Mouse (Mus musculus): Measurements from ENCODE around the gene Ttc23l. TPM values are rescaled to one million over a fixed set of nuclear protein-coding genes. Genes with fewer than 3 reads are reported as not detected.

Ttc23l gene
- total and polyA plus RNA-seq, 3 experiments: not detected

DNA sequence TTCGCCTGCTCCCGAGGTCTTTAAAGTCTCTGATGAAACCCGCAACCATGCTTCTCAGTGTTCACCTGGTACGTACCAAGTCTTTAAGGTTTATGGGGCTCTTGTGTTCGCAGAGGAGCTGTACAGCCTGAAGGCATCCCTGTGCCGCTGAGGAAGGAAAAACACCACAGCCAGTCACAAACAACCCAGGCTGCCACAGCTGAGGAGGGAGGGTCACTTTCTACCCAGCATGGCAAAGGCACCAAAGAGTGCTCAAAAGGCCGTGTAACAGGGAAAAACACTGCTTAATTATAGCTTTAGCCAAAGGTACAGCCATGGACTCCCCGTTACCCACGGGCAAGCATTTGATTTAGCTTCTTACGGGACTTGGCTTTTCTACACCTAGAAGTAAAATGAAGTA lies 36.4 kb upstream of the Ttc23l start:
- no peak overlapping the region for H3K9ac ChIP-seq (ENCODE audit: control insufficient read depth, low read depth, low read length, poor library complexity, severe bottlenecking)
- peaks cover 0 to 7% of the 10 kb centered on the region in 2 experiments; a peak in 2 of 4 replicates for H3K4me1 ChIP-seq (ENCODE audit: control insufficient read depth in 1 of 2, insufficient read depth in 2 of 2, low read length in 2 of 2)
- H3K4me3 ChIP-seq (ENCODE audit: control insufficient read depth in 1 of 2, insufficient read depth in 1 of 2, low read depth in 2 of 2, low read length in 2 of 2): no peak overlapping the region
- DNase-seq (ENCODE audit: low read depth, low spot score): no peak
- TF ChIP-seq UBTF (IDR thresholded peaks at IDR 0.05; ENCODE audit: borderline replicate concordance, insufficient read depth, low read depth, low read length) (no peak), KAT2A (conservative IDR thresholded peaks at IDR 0.05; ENCODE audit: low read depth, low read length) (no peak), USF2 (IDR thresholded peaks at IDR 0.05; ENCODE audit: borderline replicate concordance in 1 of 2, insufficient read depth in 1 of 2, low read depth in 1 of 2, low read length in 2 of 2) (no peak), SIN3A (IDR thresholded peaks at IDR 0.05; ENCODE audit: low read length) (no peak), ZKSCAN1 (IDR thresholded peaks at IDR 0.05; ENCODE audit: low read depth, low read length) (no peak), SMC3 (IDR thresholded peaks at IDR 0.05; ENCODE audit: low read depth, low read length) (no peak), CHD2 (IDR thresholded peaks at IDR 0.05; ENCODE audit: low read length) (no peak), GATA1 (IDR thresholded peaks at IDR 0.05; ENCODE audit: low read depth, low read length) (no peak), TBP (IDR thresholded peaks at IDR 0.05; ENCODE audit: low read depth, low read length) (no peak), GABPA (IDR thresholded peaks at IDR 0.05; ENCODE audit: low read depth, low read length) (no peak), MYB (IDR thresholded peaks at IDR 0.05; ENCODE audit: low read depth, low read length) (no peak), ELF1 (IDR thresholded peaks at IDR 0.05; ENCODE audit: low read depth, low read length) (no peak), USF1 (IDR thresholded peaks at IDR 0.05; ENCODE audit: low read depth, low read length) (no peak), POLR2AphosphoS5 (IDR thresholded peaks at IDR 0.05; ENCODE audit: borderline replicate concordance, low read depth, low read length) (no peak), MEF2A (IDR thresholded peaks at IDR 0.05; ENCODE audit: extremely low read depth, insufficient replicate concordance, low read depth, low read length, poor library complexity, severe bottlenecking) (no peak), MAX (IDR thresholded peaks at IDR 0.05; ENCODE audit: low read length) (no peak)
- H3K79me2 ChIP-seq (ENCODE audit: control insufficient read depth, insufficient read depth, low read length, poor library complexity): no peaks in the 10 kb centered on the region
- H3K27ac ChIP-seq (ENCODE audit: control insufficient read depth, low read depth, low read length): no peak overlapping the region
- H3K9me3 ChIP-seq (replicated peaks; ENCODE audit: insufficient read depth, low read length): no peaks in the 10 kb centered on the region
- no peaks in the 10 kb centered on the region for H3K27me3 ChIP-seq (ENCODE audit: control insufficient read depth in 1 of 2, insufficient read depth in 2 of 2, low read length in 2 of 2)
- H3K36me3 ChIP-seq (ENCODE audit: control insufficient read depth in 1 of 2, insufficient read depth in 2 of 2, low read length in 2 of 2): peaks cover 0 to 5% of the 10 kb centered on the region in 2 experiments; a peak in 2 of 4 replicates

DNA sequence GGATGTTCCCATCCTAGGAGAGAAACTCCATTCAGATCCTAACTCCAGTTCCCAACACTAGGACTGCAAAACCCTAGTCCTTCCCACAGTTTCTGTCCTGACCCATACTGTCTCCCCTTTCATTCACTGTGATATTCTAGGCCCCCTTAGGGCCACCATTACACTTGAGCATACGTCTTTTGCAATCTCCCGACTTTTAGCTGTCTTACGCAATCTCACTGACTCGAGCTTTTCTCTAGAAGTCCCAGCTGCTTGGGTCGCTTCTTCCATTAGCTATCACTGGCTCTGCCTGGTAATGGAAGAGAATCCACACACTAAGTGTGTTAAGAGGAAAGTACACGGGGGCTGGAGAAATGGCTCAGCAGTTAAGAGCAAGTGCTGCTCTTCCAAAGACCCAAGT lies 34.6 kb upstream of the Ttc23l start:
- Histone ChIP-seq H3K27me3 (ENCODE audit: control insufficient read depth in 1 of 2, insufficient read depth in 2 of 2, low read length in 2 of 2) (no peaks in the 10 kb centered on the region), H3K9ac (ENCODE audit: control insufficient read depth, low read depth, low read length, poor library complexity, severe bottlenecking) (no peak overlapping the region), H3K36me3 (ENCODE audit: control insufficient read depth in 1 of 2, insufficient read depth in 2 of 2, low read length in 2 of 2) (no peaks in the 10 kb centered on the region), H3K79me2 (ENCODE audit: control insufficient read depth, insufficient read depth, low read length, poor library complexity) (no peaks in the 10 kb centered on the region), H3K4me1 (ENCODE audit: control insufficient read depth in 1 of 2, insufficient read depth in 2 of 2, low read length in 2 of 2) (no peaks in the 10 kb centered on the region), H3K9me3 (replicated peaks; ENCODE audit: insufficient read depth, low read length) (no peaks in the 10 kb centered on the region), H3K27ac (ENCODE audit: control insufficient read depth, low read depth, low read length) (no peak overlapping the region), H3K4me3 (ENCODE audit: control insufficient read depth in 1 of 2, insufficient read depth in 1 of 2, low read depth in 2 of 2, low read length in 2 of 2) (no peak overlapping the region)
- no peak for DNase-seq (ENCODE audit: low read depth, low spot score)
- TF ChIP-seq E2F4 (IDR thresholded peaks at IDR 0.05; ENCODE audit: borderline replicate concordance, low read depth, low read length): no peak

All from MEL (cell line).